Mouse (Mus musculus) lung, adult 2 months (tissue): ENCODE data around the gene Rbm15.

Experiments
- CTCF ChIP-seq: fragments of 200-500 bp; IDR thresholded peaks from 2 replicates; pipeline ENCODE4 v1.5.1; 2011; ENCODE audit warnings: mild to moderate bottlenecking, low read length, control low read depth; ENCODE audit not compliant: insufficient read depth
- POLR2A ChIP-seq: fragments of 200-500 bp; IDR thresholded peaks from 2 replicates; pipeline ENCODE4 v1.6.1; 2011; ENCODE audit warnings: low read depth, mild to moderate bottlenecking, control low read depth, low read length, borderline replicate concordance; ENCODE audit errors: extremely low read depth

DNA sequence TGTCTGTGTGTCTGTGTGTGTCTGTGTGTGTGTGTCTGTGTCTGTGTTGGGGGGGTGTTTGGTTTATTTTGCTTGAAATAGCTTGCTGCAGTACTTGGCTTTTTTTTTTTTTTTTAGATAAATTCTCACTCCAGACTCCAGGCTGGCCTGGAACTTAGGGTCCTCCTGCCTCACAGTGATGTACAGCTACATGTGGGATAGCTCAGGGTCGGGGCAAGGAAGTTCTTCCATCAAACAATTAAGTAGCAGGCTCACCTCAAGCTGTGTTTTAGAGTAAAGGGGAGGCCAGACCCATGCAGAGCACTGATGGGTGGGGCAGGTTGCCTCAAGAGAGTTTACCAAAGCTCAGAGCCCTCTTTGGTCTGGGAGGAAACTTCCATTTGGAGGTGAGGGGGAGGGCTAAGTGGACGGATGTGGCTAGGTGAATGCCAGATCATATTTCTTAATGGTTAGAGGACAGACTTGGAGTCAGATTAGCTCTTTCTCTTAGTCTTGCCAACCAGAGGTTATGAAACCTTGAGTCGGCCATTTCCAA is 24.3 kb upstream of the Rbm15 start:
- no peak for TF ChIP-seq CTCF
- TF ChIP-seq POLR2A, result no peak
